Mouse (Mus musculus) small intestine, adult 2 months (tissue): ENCODE data around the gene Hax1.

ENCODE experiments used
- CTCF ChIP-seq: fragments of 200-500 bp; IDR thresholded peaks from 2 replicates; pipeline ENCODE4 v1.5.1; 2012; ENCODE audit warnings: low read depth, mild to moderate bottlenecking, control low read depth, inconsistent platforms, low read length, moderate library complexity, mixed read lengths; ENCODE audit not compliant: insufficient replicate concordance, insufficient read length; ENCODE audit errors: extremely low read depth
- POLR2A ChIP-seq: fragments of 200-500 bp; IDR thresholded peaks from 2 replicates; pipeline ENCODE4 v1.6.1; 2012; ENCODE audit warnings: low read depth, mild to moderate bottlenecking, control low read depth, inconsistent platforms, low read length, moderate library complexity

DNA sequence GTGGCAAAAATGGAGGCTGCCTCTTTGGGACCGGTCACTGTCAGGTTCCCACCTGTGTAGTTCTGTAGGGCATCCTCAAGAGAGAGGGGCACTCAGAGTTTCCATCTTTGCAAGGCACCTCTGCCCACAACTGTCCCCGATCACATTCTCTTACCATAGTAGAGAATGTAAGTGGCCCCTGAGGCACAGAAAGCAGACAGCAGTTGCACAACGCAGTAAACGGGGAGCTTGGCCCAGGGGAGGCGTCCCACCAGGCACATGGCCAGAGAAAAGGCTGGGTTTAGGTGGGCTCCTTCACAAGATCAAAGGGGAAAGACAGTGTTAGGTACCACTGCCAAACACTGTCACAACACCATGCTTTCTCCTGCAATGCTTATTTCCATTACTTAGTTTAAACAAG lies 32.6 kb downstream of the Hax1 start:
- TF ChIP-seq POLR2A: no peak
- TF ChIP-seq CTCF: no peak
